Mouse (Mus musculus) spleen, postnatal 14 days (tissue): Measurements from ENCODE around the gene Rpa1.

ENCODE experiments used
- DNase-seq, 2 experiments: peaks; one replicate each; pipeline ENCODE4 v3.0.0; 2021 to 2022; ENCODE audit warnings: low spot score in 2 of 2

Rpa1 gene

GRCm38 (mm10) chr11:75262791-75263190, 85.3 kb downstream of the Rpa1 start:
- no peak for DNase-seq

- DNase-seq = no peak
Measured at GRCm38 (mm10) chr11:75262181-75262580, 85.9 kb downstream of the Rpa1 start.

GRCm38 (mm10) chr11:75261730-75262129, 86.4 kb downstream of the Rpa1 start:
- no peak for DNase-seq

- no peak for DNase-seq
Measured at GRCm38 (mm10) chr11:75261016-75261415, 87.1 kb downstream of the Rpa1 start.

- no peak for DNase-seq
Measured at GRCm38 (mm10) chr11:75259996-75260561, 88.0 kb downstream of the Rpa1 start.

- DNase-seq = no peak
Measured at GRCm38 (mm10) chr11:75259416-75259815, 88.7 kb downstream of the Rpa1 start.

GRCm38 (mm10) chr11:75257056-75257648, 91.0 kb downstream of the Rpa1 start:
- DNase-seq = no peak

- no peak for DNase-seq
Measured at GRCm38 (mm10) chr11:75255330-75255729, 92.8 kb downstream of the Rpa1 start.

- DNase-seq = no peak
Measured at GRCm38 (mm10) chr11:75254252-75254912, 93.7 kb downstream of the Rpa1 start.

- no peak for DNase-seq
Measured at GRCm38 (mm10) chr11:75251557-75252070, 96.5 kb downstream of the Rpa1 start.

GRCm38 (mm10) chr11:75251006-75251512, 97.1 kb downstream of the Rpa1 start:
- DNase-seq = no peak

- no peak for DNase-seq
Measured at GRCm38 (mm10) chr11:75249588-75249987, 98.5 kb downstream of the Rpa1 start.
